Mouse (Mus musculus) lung, adult 10 weeks (tissue): ENCODE results near the gene Sc5d. TPM values are rescaled to one million over a fixed set of nuclear protein-coding genes. Genes with fewer than 3 reads are reported as not detected.

ENCODE experiments used
- polyA plus RNA-seq: library from polyadenylated mRNA; stranded (reverse); fragments of 350-450 nt; fragmentation: Illumina TruSeq; extraction: RNeasy Lipid Tissue Mini Kit (QIAGEN cat#74804); gene quantifications from one replicate; pipeline ENCODE4 v1.2.3, GENCODE M21; 2014; ENCODE audit warnings: low read depth, low replicate concordance; ENCODE audit not compliant: insufficient read depth

The Sc5d gene
- polyA plus RNA-seq = 24.5 TPM

DNA sequence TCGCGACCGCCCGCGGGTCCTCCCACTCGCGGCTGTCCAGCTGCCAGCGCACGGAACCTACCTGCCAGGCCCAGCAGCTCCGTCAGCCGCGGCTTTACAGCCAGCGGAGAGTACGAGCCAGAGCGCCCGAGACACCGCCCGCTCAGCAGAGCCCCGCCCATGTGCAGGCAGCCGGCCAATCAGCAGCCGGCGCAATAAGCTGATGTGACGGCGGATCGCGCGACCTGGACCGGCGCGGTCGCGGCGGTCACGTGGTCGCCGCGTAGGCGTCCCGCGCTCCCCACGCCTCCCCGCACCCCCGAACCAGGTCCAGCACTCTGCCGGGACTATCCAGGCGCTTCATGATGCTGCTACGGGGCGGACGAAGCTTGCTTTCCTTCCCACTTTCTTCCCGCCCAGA lies at the start of gene Sc5d:
Gene Sc5d, minus strand, starts transcription at position 112 of the 400 bp plus-strand sequence.

Other genes with a start within 250 kb of the Sc5d start
- 12.7 TPM for gene Sorl1, start 140.0 kb downstream of the Sc5d start, polyA plus RNA-seq
- not detected for gene Tecta, start 135.7 kb upstream of the Sc5d start, polyA plus RNA-seq
- 13.2 TPM for gene Tbcel, start 243.6 kb upstream of the Sc5d start, polyA plus RNA-seq